Mouse (Mus musculus) kidney, adult 18-20 months (tissue): ENCODE data around the gene Hrasls5.

Experiments
- DNase-seq: peaks from one replicate; pipeline ENCODE4 v3.0.0; 2021

The Hrasls5 gene

GRCm38 (mm10) chr19:7607690-7608201 lies 4.6 kb upstream of the Hrasls5 start:
- no peak for DNase-seq

DNA sequence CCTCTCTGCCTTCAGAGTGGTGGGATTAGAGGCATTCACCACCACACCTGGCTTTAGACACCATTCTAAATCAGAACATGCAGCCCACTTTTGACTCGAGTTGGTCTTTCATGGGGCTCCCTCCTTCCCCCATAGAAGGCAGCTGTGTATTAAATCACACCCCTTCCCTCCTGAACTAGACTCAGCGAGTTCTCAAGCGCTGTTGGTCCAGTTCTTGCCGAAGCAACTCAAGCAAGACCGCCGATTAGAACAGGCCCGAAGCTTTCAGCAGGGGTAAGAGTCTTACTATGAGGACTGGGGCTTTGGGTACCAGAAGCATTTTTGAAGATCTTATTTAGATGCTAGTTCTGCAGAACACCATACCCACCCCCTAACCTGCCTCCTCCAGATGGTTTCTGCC lies 810 bp downstream of the Hrasls5 start:
- no peak for DNase-seq

GRCm38 (mm10) chr19:7616231-7616930 lies 4.0 kb downstream of the Hrasls5 start:
- DNase-seq = no peak

- no peak for DNase-seq
Measured at GRCm38 (mm10) chr19:7617085-7617484, 4.7 kb downstream of the Hrasls5 start.

DNA sequence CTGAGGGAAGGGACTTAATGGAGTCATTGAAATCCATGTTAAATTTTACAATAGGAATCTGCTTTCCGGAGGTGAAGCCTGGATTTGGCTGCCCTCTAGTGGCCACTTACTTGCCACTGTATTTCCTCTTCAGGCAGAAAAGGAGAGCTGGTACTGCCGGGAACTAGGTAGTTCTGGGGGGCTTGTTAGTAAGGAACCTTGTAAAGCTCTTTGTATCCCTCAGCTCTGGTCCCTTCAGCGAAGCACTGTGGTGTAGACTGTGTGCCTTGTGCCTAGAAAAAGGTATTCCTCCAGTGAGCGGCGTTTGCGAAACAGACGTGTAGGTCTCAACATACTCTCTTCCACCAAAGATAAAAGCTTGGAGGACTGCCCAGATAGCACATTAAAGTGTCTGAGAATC lies 5.4 kb downstream of the Hrasls5 start:
- DNase-seq = peak; percentile 62

- DNase-seq = no peak
Measured at GRCm38 (mm10) chr19:7633021-7633420, 20.7 kb downstream of the Hrasls5 start.

DNA sequence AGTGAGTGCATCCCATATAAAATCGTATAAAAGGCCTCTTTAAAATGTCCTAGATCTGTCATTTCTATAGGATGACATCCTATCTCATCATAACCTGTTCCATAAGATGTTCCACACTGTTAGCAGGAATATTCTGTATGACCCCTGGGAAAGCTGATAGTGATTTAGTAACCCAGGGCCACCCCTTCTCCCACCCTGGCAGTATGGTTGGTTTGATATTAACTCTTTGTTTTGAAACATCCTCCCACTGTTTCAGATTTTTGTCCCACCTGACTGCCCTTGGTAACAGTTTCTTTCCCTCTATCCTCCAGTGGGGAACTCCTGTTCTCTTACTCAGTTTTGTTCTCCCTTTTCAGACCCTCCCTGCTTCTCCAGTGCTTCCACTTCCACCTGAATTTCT lies 21.4 kb downstream of the Hrasls5 start:
- DNase-seq = no peak

- no peak for DNase-seq
Measured at GRCm38 (mm10) chr19:7648913-7649666, 36.7 kb downstream of the Hrasls5 start.

DNA sequence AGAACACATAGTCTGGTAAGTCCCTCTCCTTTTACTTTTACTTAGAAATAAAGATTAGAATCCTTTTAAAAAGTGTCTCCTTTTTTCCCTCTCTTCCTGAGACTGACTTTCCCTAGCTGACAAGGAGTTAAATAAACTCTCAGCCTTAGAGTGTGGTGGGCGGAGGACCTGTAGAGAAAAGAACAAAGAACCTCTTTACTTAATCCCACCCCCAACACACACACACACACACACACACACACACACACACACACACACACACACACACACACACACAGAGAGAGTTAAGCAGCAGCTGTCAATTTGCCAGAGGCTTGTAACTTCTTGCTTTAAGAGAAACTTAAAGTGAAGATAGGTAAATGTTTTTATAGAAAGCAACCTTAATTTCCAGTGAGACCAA lies 59.7 kb downstream of the Hrasls5 start:
- DNase-seq = no peak

DNA sequence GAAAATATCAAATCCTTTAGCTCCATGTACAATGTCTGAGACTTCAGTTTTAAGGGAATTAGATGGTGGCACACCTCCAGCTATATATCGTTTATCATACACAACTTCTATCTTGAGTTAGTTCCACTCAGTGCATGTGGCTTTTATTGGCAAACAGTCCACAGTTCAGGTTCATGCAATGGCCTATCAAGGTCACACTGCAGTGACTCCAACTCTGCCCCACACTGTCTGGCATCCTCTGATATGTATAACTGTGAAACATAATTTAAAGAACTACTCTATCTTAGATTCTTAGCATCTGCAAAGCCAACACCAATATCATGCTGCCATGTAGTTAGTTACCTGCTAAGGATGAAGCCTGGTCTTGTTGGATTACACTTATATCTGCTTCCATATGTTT lies 75.6 kb downstream of the Hrasls5 start:
- DNase-seq = no peak
